Mouse (Mus musculus): ENCODE measurements around the gene Mut.

Mut gene

GRCm38 (mm10) chr17:40934420-40935231 is at the start of gene Mut, which contains the start of gene Cenpq:
Mut (plus strand) TSS chr17:40934685.
Cenpq (minus strand) TSS chr17:40935047.
- peak; percentile 98 for DNase-seq (ENCODE audit: low read depth, low spot score)

- DNase-seq (ENCODE audit: low read depth, low spot score): no peak
Observed at GRCm38 (mm10) chr17:40885155-40885554, 49.3 kb upstream of the Mut start.

GRCm38 (mm10) chr17:40887849-40888536 is 46.5 kb upstream of the Mut start:
- no peak for DNase-seq (ENCODE audit: low read depth, low spot score)

GRCm38 (mm10) chr17:40896863-40897262 is 37.6 kb upstream of the Mut start:
- DNase-seq (ENCODE audit: low read depth, low spot score): peak; percentile 47

- DNase-seq (ENCODE audit: low read depth, low spot score): peak; percentile 87
Observed at GRCm38 (mm10) chr17:40899783-40900363, 34.6 kb upstream of the Mut start.

- DNase-seq (ENCODE audit: low read depth, low spot score): no peak
Observed at GRCm38 (mm10) chr17:40903345-40903744, 31.1 kb upstream of the Mut start.

- peak; percentile 64 for DNase-seq (ENCODE audit: low read depth, low spot score)
Observed at GRCm38 (mm10) chr17:40904056-40904597, 30.4 kb upstream of the Mut start.

- peak; percentile 55 for DNase-seq (ENCODE audit: low read depth, low spot score)
Observed at GRCm38 (mm10) chr17:40904721-40905154, 29.7 kb upstream of the Mut start.

GRCm38 (mm10) chr17:40914250-40914649 is 20.2 kb upstream of the Mut start, which contains the start of gene Glyatl3:
Glyatl3 (minus strand) TSS chr17:40914350.
- no peak for DNase-seq (ENCODE audit: low read depth, low spot score)

GRCm38 (mm10) chr17:40915499-40915898 is 19.0 kb upstream of the Mut start:
- DNase-seq (ENCODE audit: low read depth, low spot score): no peak

- peak; percentile 14 for DNase-seq (ENCODE audit: low read depth, low spot score)
Observed at GRCm38 (mm10) chr17:40933985-40934384, 500 bp upstream of the Mut start.

- no peak for DNase-seq (ENCODE audit: low read depth, low spot score)
Observed at GRCm38 (mm10) chr17:40948518-40948917, 14.0 kb downstream of the Mut start.

- DNase-seq (ENCODE audit: low read depth, low spot score): no peak
Observed at GRCm38 (mm10) chr17:40977914-40978313, 43.4 kb downstream of the Mut start.

GRCm38 (mm10) chr17:40992102-40992501 is 57.6 kb downstream of the Mut start:
- no peak for DNase-seq (ENCODE audit: low read depth, low spot score)

Measured in ES-CJ7 (cell line).